Comparison of ENCODE assay signal across 21 mouse cellular contexts in the genomic region with DNA sequence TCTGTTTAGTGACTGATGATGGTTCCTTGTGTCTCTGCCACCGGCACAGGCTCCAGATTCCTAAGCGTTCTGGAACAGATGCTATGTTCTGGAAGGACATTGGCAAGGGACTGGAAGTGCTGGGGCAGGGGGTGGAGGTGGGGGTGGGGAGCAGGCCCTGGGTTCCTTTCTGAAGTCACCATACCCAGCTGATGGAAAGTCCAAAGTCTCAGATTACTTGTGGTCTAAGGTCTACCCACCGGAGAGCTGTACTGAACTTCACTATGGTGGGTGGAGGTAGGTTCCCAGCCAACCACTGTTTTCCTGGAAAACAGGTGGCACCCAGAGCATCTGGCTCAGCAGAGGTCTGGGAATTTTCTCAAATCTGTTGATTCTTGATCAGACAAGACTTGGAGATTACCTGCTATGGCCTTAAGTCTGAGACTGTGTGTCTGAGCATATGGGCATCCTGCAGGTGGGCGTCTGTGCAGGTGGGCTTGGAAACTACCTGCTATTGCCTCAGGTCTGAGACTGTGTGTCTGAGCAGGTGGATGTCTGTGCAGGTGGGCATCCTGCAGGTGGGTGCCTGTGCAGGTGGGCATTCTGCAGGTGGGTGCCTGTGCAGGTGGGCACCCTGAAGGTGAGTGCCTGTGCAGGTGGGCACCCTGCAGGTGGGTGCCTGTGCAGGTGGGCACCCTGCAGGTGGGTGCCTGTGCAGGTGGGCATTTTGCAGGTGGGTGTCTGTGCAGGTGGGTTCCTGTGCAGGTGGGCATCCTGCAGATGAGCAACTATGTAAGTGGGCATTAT. TPM values are rescaled to one million over a fixed set of nuclear protein-coding genes. Genes with fewer than 3 reads are reported as not detected.
"Had no signal": no experiment of that assay in that cellular context is flagged by ENCODE, and none has a peak within 500 bp of the region (broad histone marks: within the 10 kb centered on the region; RNA-seq: fewer than 3 reads in every experiment).

No protein-coding gene starts in this region.

- H3K9me3 ChIP-seq: limb, embryonic 10.5 days; limb, embryonic 13.5 days; liver, embryonic 12.5 days; liver, embryonic 15.5 days; lung, embryonic 15.5 days; stomach, embryonic 15.5 days had no signal

- DNase-seq: layer of hippocampus, adult 9-11 months; liver; midbrain, embryonic 14.5 days; thymus, adult 2 months; thymus, postnatal 14 days; thymus, postnatal 4 days had no signal

- H3K36me3 ChIP-seq: limb, embryonic 10.5 days; limb, embryonic 13.5 days; liver, embryonic 12.5 days; liver, embryonic 15.5 days; lung, embryonic 15.5 days; stomach, embryonic 15.5 days had no signal

- H3K4me1 ChIP-seq: limb, embryonic 10.5 days; limb, embryonic 13.5 days; liver, embryonic 12.5 days; liver, embryonic 15.5 days; lung, embryonic 15.5 days had no signal

- ATAC-seq: liver, embryonic 12.5 days had no signal

- H3K4me3 ChIP-seq: layer of hippocampus, adult 2 months; limb, embryonic 10.5 days; limb, embryonic 13.5 days; liver, embryonic 12.5 days; liver, embryonic 15.5 days; lung, embryonic 15.5 days; stomach, embryonic 15.5 days had no signal

- H3K9ac ChIP-seq: limb, embryonic 13.5 days; liver, embryonic 12.5 days; liver, embryonic 15.5 days; lung, embryonic 15.5 days; stomach, embryonic 15.5 days had no signal

- H3K4me2 ChIP-seq: limb, embryonic 13.5 days; liver, embryonic 12.5 days; liver, embryonic 15.5 days; lung, embryonic 15.5 days; midbrain, embryonic 11.5 days; stomach, embryonic 15.5 days had no signal

- H3K27me3 ChIP-seq: liver, embryonic 15.5 days; lung, embryonic 15.5 days; stomach, embryonic 15.5 days had no signal

- H3K27ac ChIP-seq: kidney, postnatal 0 days; layer of hippocampus, adult 2 months; limb, embryonic 10.5 days; limb, embryonic 13.5 days; liver, embryonic 12.5 days; liver, embryonic 15.5 days; lung, embryonic 15.5 days; stomach, embryonic 15.5 days had no signal

RNA-seq across cellular contexts. Expression of a gene that starts 47.5 kb away (rescaled TPM):
- total RNA-seq: left cerebral cortex, postnatal 25 days; megakaryocyte-erythroid progenitor cell, adult 5-6 weeks had no signal
- polyA plus RNA-seq: liver, embryonic 15.5 days; midbrain, embryonic 11.5 days; midbrain, embryonic 14.5 days; neural tube, embryonic 11.5 days had no signal

RNA-seq across cellular contexts. Expression of a gene that starts 49.2 kb away (rescaled TPM):
- total RNA-seq: layer of hippocampus, adult 2 months; left cerebral cortex, adult 18-20 months; left cerebral cortex, postnatal 25 days; megakaryocyte-erythroid progenitor cell, adult 5-6 weeks; midbrain, postnatal 0 days had no signal
- polyA plus RNA-seq: limb, embryonic 10.5 days; liver, embryonic 12.5 days; liver, embryonic 15.5 days; midbrain, embryonic 11.5 days; midbrain, embryonic 14.5 days; midbrain, postnatal 0 days; neural tube, embryonic 11.5 days; neural tube, embryonic 14.5 days had no signal
